Mouse (Mus musculus) monocyte, adult 5-6 weeks (primary cell): Measurements from ENCODE around the gene Wbp1. TPM values are rescaled to one million over a fixed set of nuclear protein-coding genes. Genes with fewer than 3 reads are reported as not detected.

Source experiments
- ATAC-seq: fragments of 153-309, 156-312 bp; replicated peaks from 2 replicates; pipeline ENCODE4 v1.8.0; 2017; ENCODE audit warnings: mild to moderate bottlenecking; ENCODE audit not compliant: low TSS enrichment, insufficient number of reproducible peaks, severe bottlenecking, poor library complexity, low FRiP score
- total RNA-seq: library from RNA; stranded (forward); fragments of 200-1000, 200-491, 200-594 nt; gene quantifications from 3 replicates; pipeline ENCODE4 v1.2.3, GENCODE M21; 2017

The Wbp1 gene
- total RNA-seq, 1 experiment from 2014 or later: 53.4 TPM

DNA sequence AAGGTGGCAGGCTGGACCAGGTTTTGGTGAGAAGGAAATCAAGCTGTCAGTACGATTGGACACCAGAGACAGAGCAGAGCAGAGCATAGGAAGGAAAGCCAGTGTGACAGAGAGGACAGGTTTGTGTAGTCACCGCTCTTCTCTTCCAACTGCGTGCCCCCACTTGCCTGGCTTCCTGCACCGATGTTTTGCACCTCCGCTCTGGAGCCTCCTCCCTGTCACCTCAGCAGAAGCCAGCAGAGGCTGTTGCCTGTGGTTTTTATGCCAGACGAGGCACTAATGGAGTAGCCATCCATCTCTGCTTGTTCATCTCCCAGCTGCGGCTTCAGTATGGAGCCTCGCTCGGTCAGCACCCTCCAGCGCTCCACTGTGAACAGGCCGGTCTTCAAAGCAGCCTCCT lies 21.5 kb upstream of the Wbp1 start:
- ATAC-seq: no peak

DNA sequence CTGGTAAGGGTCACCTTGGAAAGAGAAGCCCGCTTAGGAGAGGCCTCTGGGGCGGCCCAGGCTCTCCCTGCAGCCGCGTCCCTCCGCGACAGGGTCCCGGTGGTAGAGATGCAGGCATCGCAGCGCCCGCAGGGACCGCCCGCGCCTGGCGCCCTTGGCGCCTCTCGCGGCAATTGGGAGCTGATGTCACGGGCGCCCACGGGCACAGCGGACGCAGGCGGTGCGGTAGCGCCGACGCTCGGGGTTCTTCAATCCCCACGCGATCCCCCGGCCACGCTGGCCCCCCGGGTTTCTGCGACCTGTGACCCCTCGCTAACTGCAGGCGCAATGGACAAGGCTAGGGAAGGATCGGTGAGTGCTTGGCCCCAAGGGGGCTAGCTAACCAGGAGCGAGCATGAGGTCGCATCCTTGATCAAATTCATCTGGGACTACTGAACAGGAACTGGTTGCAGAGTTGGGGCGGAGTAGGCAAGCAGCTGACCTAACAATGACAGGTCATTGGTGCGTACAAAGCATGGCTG lies 20.9 kb upstream of the Wbp1 start:
- ATAC-seq: no peak; the same call in 1 of the 2 replicates

DNA sequence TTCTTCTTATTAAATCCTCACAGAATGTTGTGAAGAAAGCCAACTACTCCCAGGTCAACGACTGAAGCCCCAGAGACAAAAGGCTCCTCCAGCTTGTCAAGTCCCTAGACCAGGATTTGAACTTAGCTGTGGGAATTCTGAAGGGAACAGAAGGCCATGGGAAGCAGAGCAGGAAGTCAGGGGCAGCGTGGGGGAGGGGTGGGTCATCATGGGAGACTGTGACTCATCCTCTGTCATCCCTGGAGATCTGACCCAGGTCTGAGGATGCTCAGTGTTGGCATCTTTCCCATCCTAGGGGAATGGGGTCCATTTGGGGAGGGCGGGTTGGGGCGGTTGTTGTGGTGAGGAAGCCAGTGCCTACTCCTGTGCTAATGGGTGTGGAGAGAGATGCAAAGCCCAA lies 20.3 kb upstream of the Wbp1 start:
- no peak for ATAC-seq

DNA sequence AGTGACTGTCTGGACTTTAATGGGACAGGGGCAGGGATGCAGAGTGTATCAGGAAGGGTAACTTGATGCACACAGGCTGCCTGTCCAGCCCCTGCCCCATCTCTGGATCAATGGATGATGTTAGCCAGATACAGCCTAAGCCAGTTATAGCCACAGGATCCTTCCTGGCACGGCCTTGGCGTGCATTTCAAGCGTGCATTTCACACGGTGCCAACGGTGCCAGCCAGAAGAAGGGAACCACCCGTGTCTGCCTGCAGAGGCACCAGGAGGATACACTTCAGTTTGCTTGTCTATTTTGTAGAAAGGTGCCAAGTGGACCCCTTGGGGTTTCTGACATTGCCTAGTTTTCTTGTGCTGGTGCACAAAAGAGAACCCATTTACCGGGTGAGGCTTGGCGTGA lies 18.7 kb upstream of the Wbp1 start:
- ATAC-seq: no peak

DNA sequence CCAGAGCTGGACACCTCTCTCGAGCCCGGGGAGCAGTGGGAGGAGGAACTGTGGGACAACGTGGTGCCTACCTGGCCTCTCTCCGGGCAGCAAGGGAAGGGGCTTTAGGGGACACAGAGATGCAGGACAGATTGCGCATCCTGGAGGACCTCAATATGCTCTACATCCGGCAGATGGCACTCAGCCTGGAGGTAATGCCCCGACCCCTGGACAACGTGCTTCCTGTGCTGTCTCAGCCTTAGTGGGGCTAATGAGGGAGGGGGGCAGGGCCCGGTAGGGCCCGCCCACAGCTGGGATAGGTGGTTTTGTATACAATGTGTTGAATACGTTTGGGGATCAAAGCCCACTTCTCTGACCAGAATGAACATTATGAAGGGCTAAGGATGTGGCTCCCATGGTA lies 16.7 kb upstream of the Wbp1 start:
- ATAC-seq: no peak

DNA sequence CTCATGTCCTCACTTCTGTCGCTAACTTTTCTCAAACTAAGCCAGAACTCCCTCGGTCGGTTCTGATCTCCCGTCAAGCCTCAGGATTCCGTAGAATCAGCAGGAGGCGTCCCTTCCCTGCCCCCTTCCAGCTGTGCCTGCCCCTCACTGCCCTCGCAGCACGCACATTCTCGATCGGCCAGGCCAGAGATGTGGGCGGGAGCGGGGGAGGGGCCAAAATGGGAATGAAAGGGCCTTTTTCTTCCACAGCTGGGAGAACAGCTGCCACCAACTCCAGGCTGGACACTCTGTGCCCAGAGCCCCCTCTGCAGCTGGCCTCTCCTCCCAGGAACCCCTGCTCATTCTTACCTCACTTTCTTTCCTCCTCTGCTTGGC lies 16.2 kb upstream of the Wbp1 start:
- no peak for ATAC-seq

DNA sequence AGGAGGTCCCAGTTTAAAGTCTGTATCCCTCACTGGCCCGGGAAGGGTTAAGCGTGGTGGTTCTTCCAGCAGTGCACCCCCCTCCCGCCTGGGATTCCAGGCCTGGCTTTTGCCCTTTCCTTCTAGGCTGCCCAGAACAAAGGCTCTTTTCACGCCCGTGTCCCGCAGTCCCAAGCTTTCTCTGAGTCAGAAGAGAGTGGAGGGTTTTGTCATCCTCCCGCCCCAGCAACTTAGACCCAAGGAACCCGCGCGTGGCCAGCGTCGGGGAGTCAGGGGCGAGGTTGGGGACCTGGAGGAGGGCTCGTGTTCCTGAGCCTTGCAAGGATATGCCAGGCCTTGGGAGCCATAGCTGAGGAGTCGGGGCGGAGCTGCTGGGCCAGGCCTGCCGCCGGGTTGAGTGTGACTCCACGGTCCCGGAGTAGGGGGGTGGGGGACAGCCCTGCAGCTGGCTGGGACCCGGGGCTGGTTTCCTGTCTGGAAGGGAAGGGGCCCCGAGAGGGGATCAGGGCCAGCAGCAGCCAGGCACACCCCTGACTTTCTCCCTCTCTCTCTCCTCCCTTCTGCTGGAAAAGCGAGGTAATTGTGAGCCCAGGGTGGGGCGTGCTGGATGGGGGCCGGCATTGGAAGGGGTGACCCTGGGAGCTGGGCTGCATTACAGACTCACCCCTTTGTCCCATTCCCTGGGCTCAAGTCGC lies 15.7 kb upstream of the Wbp1 start:
- no peak for ATAC-seq

DNA sequence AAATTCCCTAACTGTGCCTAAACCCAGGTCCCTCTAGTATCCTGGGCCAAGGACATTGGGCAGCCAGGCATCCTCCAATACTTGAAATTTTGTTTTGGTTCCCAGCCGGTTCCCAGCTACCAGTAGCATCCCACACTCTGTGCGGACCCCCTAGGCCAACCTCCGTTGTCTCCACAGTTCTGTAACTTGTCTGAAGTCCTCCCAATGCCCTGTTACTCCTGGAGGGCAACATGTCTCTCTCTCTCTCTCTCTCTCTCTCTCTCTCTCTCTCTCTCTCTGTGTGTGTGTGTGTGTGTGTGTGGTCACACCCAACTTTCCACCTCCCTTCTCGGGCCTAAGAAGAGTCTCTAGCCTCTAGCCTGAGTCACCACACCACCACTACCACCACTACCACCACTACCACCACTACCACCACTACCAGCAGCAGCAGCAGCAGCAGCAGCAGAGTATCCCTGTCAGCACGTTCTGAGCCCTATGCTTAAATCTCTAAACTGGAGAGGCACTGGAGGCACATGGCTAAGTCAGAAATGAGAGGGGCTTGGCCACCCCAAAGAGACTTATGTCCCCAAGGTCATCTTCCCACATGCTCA lies 15.0 kb upstream of the Wbp1 start:
- ATAC-seq: no peak

DNA sequence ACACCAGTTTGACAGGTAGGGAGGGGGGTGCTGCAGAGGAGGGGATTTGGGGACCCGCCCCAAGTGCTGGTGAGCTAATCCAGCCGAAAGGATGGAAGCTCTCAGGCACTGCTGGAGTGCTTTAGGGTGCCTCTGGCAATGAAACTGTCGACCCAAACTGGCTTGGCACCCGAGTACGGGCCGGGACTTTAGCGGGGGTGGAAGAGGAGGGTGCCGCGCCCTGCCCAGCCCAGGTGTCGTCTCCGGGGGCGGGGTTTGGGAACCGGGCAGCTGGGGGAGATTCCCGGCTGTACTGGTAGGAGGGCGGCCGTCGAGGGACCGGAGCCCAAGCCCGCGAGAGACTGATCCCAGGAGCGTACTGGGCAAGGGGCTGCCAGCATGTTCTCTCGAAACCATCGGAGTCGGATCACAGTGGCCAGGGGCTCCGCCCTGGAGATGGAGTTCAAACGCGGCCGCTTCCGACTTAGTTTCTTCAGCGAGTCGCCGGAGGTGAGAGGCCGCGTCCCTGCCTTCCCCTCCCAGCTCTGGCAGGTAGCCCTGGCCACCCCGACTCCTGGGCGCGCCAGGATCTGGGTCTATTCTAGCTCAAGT lies 14.3 kb upstream of the Wbp1 start:
- ATAC-seq: no peak

DNA sequence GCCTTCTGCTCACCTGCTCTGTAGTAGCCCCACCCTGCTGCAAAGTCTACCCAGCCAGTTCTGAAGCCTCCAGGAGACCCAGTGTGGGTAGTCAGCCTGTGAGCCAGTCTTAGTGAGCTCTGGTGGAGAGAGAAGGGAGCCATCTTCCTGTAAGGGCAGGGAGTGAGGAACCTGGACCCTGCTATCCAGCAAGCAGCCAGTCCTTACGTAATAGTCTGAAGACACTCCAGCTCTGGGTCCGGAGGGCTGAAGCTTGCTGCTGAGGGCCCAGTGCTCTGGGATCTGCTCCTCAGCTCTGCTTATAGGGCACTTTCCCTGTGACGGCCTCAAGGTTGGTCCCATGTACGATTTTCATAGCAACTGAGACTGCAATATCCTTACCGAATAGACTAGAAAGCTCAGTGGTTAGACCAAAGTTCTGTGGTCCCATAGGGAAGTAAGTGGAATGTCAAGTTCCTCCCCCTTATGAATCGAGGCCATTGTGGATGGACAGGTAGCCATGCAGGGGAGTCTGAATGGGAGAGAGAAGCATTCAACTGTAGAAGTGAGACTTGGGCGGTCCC lies 13.7 kb upstream of the Wbp1 start, which contains the start of gene Rtkn:
TSS of gene Rtkn (plus strand) at position 513 of the 563 bp plus-strand sequence.
- no peak for ATAC-seq

DNA sequence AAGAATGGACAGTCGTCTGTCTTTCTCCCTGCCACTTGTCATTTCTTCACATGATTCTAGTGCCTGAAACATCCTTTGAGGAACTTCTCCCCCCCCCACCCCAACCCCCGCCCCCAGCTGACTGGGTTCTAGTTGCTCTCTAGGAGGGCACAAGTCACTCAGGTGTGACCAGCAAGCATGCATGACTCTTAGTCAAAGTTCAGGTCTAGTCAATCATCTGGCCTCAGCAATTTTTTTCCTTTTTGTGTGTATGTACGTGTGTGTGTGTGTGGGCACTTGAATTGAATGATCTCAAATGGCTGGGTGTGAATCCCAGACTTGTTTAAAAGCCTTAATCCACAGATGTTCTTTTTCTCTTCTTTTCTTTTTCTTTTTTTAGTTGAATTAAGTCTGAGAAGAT lies 12.9 kb upstream of the Wbp1 start:
- ATAC-seq: no peak

DNA sequence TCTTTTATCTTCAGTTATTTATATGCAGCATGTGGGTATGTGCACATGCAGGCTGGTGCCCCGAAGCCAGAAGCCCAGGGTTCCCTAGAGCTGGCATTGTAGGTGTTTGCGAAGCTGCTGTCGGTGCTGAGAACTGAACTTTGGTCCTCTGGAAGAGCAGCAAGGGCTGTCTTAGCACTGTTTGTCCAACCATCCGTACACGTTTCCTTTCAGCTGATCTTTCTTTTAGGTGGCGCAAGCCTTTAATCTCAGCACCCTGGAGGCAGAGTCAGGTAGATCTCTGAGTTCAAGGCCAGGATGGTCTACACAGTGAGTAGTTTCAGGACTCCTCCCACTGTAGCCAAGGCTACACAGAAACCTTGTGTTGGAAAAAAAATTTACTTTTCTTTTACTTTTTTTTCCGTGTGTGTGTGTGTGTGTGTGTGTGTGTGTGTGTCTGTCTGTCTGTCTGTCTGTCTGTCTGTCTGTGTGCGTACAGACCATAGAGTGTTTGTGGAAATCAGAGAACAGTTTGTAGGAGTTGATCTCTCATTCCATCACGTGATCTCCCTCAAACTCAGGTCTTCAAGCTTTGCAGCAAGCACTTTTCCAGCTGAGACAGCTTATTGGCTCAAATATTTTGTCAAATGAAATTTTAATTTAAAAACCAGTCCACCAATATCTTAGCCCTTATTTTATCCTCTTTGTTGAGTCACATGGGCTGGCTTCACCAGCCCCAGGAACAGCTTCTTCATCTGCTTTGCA lies 11.0 kb upstream of the Wbp1 start:
- ATAC-seq: no peak

DNA sequence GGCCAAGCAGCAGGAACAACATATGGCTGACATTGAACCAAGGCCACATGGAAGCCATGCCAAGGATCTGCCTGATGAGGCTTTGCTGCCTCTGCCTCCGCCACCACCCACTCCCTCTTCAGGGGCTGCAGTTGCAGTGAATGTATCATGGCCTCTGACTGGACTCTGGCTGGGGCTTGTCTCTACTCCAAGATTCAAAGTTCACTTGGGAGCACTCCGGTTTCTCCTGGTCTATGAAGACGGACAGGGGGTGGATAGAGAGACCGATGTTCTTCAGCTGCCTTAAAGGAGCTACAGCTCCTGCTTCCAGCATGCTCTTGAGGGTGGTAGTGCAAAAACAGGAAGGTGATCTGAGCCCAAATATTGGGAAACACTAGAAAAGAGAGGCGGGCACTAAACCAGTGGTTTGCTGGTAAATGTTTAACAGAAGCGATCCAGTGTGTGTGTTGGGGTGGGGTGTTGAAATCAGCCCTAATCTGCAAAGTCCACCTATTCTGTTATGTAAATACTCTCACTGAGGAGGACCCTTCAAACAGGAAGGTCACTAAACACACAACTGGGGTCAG lies 10.2 kb upstream of the Wbp1 start:
- ATAC-seq: peak; percentile 81

DNA sequence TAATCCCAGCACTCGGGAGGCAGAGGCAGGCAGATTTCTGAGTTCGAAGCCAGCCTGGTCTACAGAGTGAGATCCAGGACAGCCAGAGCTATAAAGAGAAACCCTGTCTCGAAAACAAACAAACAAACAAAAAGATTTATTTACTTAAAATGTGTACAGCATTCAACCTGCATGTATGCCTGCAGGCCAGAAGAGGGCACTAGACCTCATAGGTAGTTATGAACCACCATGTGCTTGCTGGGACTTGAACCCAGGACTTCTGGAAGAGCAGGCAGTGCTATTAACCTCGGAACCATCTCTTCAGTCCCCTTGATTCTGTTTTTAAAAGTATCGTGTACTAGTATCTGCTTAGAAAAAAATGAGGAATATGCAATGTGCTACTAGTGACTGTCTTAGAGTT lies 6.1 kb upstream of the Wbp1 start:
- ATAC-seq: no peak

DNA sequence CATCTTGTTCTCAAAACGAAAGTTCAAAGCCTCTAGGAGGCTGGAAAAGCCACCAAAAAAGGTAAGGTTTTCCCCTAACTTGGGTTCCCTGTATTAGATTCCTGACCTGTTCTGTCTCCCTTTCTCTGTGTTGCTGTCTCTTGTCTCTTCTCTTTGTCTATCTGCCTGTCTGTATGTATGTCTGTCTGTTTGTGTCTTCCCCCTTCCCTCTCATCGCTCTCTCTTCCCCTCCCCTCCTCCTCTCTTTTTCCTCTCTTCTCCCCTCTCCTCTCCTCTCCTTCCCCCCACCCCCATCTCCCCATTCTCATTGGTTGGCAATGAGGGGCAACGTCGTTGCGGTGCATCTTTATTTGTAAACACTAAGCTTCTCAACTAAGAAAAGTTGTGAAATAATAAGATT lies 4.0 kb upstream of the Wbp1 start, which contains the start of gene Ino80b:
TSS of gene Ino80b (minus strand) at position 101 of the 400 bp plus-strand sequence.
- no peak for ATAC-seq

DNA sequence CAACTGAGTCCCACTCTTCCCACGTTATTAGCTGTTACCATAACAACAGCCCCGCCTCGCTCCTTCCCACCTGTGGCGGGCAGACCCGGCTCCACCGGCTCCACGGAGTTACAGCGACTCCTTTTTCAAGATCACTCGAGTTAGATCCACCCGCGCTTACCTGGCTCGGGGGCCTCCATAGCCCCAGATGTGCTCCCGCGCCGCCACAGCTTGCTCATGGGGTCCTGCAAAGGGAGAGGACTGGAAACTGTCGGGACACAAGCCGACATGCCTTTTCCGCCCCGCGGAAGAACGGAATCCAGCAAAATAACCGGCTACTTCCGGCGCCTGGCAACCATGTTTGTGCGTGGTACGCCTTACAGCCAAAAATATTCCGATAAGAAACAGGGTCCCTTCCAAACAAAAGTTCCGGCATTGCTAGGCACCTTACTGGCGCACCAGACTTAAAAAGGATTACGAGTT lies 3.5 kb upstream of the Wbp1 start:
- ATAC-seq: peak; percentile 84

DNA sequence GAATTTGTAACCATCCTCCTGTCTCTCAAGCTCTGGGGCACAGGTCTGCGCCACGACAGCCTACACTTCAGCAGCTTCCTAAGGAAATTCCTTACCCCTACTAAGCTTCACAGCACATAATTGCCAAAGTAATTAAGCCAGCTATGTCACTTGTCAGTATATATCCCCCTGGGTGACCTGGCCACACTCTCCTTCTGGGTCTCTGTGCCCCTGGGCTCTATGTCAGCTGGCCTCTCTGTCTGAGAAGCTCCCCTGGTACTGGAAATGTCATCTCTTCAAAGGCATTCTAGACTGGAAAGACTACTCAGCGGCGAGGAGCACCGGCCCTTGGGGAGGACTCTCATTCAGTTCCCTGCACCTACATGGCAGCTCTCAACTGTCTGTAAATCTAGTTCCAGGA lies 1.6 kb upstream of the Wbp1 start:
- ATAC-seq: no peak

DNA sequence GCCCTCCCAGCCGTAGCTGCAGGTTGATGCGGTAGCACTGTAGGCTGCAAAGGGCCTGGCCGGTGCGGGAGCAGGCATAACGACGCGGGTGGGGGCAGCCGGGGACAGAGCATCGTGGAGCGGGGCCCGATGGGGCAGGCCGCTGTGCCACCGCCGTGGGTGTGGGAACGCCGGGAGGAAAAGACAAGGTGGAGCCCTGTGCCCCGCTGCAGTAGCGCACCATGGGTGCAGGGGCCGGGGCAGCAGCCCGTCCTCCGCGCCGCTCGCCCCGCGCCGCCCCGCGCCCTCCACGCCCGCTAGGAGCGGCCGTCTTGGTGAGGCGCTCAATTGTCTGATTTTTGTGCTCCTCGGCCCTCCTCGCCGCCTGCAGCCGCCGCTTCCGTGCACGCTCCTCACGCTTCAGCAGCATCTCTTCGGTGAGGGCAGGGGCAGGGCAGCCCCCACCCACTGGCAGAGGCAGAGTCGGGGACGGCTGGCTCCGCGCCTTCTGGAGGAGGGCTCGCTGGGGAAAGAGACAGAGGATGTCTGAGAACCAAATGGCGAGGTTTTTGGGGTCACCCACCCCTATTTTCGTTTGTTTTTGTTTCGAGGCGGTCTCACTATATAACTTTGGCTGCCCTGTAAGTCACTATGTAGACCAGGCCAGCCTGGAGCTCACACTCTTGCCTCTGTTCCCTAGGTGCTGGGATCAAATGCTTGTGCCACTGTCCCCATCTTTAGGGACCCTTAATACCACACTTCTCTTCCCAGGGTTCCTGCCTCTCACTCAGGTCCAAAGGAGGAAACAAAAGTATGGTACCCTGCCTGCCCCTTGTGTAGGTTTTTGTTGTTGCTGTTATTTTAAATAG lies 728 bp upstream of the Wbp1 start:
- ATAC-seq: no peak
